Mouse (Mus musculus): ENCODE results near the gene Rpl29.
A peak's percentile ranks its signal among the peaks of the same experiment; 100 is the strongest.

Gene Rpl29

DNA sequence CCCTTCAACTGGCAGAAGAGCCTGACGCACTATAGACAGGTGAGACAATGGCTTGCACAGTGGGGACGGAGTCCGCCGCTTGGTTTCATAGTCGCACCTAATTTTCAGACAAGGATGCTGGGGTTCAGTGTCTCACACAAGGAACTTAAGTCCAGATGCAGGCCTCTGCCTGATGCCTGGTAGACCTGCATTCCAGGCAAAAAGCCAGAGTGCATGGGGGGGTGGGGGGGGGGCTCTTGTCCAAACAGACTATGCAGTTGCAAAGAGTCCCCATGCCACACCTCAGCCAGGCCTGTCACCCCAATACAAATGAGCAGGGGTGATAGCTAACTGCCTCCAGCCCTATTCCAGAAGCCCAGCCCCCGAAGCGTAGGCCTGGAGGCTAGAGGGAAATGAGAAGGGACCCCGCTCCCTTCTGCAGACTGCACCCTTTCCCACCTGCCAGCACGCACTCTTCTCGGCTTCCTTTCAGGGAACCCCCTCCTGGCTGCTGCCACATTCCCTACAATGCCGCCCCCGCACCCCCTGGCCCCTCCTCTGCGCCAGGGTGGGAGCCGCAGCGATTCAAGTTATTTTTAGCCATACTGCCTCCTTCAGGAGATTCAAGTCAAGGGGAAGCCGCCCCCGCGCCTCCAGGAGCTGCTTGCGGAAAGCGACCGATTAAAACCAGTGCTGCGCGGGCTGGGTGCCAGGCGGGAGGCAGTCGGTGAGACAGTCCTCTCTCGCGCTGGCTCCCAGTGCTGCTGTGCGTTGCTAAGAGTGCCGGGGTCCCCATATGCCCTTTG lies 11.2 kb upstream of the Rpl29 start:
- no peak for DNase-seq (ENCODE audit: low spot score)

DNA sequence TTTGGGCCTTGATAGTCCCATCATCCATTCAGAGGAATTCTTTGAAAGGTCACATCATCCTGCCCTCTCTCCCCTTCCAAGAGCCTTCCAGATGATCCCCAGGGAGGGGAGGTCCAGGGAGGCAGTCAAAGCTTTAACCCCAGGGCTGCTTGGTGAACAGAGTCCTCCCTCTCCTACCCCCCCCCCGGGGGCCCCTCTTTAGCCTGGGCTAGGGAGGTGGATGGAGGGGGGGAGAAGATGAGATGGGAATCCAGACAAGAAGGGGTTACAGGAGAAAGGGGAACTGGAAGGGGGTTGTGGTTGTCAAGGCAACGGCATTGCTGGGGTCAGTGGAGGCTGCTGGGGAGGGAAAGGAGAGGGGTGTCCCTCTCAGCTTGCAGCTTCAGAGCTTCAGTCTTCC lies 8.6 kb upstream of the Rpl29 start:
- no peak for DNase-seq (ENCODE audit: low spot score)

DNA sequence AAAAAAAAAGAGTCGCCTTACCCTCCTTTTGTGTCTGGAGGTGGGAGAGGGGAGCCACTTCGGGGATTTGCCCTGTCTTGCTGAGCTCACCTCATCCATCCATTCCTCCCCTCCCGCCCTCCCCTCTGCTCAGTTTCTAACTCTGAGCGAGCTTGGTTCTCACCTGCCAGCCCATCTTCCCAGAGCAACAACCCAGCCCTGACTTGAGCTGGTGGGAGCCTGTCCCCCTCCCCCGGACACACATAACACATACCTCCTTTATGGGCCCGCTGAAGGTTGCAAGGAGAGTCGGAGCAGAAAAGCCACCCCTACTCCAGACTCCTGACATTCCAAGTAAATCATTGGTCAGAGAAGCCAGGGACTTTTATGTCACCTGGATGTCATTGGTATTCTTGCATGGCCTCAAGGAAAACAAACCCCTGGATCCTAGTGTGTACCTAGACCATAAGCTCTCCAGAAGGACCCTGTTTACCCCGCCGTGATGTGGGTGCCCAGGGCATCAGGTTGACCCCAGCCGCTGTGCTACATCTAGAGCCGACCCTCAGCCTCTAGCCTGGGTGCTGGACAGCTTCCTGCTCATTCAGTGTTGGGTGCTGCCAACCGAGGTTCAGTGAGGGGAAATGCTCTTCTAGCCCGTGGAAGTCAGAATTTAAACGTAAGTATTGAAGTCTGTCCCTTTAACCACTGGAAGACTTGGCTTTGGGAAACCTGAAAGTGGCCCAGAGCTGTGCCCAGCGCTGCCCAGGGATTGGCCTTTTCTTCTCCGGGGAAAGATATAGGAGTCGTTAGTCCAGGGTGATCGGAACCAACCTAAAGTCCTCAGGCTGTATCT lies 8.0 kb upstream of the Rpl29 start:
- DNase-seq (ENCODE audit: low spot score), result no peak

DNA sequence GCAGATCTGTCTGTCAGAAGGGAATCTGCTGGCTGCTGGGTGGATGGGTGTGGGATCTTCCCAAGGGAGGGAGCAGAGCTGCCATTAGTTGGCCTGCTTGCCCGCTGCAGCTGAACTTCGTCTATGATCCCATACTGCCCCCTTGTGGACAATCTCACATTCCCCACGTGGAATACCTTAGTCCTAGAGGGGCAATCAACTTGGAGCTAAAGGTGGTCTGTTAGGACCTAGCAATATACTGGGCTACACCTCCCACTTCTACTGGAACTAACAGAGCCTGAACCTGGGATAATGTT lies 7.4 kb upstream of the Rpl29 start:
- DNase-seq (ENCODE audit: low spot score), result peak; percentile 53

DNA sequence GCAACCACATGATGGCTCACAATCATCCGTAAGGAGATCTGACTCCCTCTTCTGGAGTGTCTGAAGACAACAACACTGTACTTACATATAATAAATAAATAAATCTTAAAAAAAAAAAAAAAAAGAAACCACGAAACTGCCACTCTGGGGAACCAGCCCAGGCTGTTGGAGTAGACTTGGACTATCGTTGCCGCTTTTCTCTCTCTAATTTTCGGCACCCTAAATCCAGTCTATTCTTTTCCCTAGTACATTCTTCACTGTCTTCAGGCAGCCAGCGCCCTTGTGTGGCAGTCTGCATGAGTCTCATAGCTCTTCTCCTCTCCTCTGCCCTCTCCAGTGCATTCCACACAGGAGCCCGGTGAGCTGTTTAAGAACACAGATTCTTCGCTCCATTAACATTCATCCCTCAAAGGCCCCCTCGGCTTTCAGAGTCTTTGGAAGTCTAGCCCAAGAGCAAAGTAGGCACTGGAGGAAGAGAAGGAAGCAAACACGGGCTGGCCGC lies 484 bp upstream of the Rpl29 start:
- no peak for DNase-seq (ENCODE audit: low spot score)

DNA sequence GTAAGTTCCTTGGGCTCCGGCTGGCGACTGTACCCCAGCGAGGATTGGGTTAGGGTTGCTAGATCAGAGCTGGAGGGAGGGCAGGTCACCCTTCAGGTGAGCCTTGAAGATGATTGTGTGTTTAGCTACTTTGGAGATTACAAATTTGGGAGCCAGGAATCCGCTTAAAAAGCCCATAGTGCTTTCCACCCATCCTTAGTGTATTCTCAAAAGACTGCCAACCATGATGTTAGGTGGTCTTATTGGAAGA lies 686 bp downstream of the Rpl29 start:
- DNase-seq (ENCODE audit: low spot score), result no peak

DNA sequence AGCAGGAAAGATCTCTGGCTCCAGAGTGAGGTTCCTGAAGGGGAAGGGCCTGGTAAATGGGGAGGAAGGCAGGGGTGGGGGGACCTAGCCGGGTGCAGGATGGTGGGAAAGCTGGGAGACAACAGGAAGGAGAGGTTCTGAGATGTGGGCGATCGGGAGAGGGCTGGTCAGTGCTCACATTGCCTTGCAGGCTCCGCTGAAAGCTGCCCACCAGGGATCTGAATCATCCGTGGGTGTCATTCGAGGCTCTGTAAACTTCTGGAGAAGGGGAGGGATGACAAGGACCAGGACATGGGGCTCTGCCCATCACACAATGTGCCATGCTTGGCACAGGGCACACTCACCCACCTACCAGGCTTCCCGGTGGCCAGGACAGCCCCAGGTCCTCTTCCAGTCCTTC lies 4.1 kb downstream of the Rpl29 start:
- no peak for DNase-seq (ENCODE audit: low spot score)

DNA sequence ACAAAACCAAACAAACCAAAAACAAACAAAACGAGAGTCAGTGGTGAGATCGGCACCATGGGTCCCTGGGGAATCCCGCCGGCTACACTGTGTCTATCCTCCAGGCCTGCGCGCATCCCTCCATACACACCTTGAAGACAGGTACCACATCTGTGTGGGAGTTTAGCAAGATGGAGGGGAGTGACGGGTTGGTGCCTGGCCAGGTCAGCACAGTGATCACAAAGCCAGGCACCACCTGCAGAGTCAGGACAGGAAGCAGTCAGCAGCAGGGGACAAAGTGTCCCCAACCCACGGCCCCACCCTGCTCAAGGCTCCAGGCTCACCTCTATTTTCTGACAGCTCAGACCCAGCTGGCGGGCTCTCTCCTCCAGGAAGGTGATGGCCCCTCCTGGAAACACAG lies 7.3 kb downstream of the Rpl29 start:
- DNase-seq (ENCODE audit: low spot score), result no peak

DNA sequence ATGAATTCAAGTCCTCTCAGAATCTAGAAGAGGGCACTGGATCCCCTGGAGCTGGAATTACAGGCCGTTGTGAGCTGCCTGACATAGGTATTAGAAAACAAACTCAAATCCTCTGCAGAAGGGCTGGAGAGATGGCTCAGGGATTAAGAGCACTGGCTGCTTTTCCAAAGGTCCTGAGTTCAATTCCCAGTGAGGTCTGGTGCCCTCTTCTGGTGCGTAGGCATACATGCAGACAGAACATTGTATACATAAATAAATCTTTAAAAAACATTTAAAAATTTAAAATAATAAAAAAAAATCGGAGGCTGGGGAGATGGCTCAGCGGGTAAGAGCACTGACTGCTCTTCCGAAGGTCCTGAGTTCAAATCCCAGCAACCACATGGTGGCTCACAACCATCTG lies 13.4 kb downstream of the Rpl29 start:
- no peak for DNase-seq (ENCODE audit: low spot score)

DNA sequence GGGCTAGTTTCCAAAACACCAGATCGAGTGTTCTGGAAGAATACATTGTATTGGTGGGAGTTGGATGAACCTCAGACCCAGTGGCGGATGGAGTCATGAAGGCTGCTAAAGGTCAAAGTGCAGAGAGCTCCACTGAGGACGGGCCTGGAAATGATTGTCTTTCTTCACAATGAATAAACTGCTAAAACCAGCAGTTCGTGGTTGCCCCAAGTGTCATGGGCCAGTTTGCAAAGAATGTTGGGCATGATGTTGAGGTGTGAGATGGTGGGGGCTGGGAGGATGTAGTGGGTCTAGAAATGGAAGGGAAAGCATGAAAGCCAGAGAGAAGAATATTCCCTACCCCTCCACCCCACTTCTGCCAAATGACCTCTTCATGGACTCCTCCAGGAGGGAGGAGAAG lies 15.6 kb downstream of the Rpl29 start:
- DNase-seq (ENCODE audit: low spot score), result no peak

DNA sequence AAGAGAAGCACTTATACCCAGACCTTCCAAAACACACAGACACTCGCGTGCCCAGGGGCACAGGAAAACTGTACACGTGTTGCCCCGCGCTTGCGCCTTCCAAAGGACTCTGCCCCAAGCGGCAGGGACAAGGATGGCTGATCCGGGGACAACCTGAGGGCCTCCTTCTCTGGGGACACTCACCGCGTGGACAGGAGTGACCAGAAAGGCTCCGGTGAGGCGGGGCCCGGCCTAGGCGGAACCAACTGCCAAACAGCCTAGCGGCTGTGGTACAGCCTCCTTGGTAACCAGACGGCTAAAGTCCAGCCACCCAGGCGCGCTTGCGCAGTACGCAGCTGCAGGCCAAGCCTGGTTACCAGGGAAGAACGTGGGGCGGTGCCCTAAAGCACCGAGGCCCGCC lies 18.1 kb downstream of the Rpl29 start, which contains the start of the genes Abhd14b and Abhd14a:
Gene Abhd14b (plus strand): TSS at position 112 of the 400 bp plus-strand sequence.
Gene Abhd14a (minus strand): TSS at position 331 of the 400 bp plus-strand sequence.
- peak; percentile 48 for DNase-seq (ENCODE audit: low spot score)

DNA sequence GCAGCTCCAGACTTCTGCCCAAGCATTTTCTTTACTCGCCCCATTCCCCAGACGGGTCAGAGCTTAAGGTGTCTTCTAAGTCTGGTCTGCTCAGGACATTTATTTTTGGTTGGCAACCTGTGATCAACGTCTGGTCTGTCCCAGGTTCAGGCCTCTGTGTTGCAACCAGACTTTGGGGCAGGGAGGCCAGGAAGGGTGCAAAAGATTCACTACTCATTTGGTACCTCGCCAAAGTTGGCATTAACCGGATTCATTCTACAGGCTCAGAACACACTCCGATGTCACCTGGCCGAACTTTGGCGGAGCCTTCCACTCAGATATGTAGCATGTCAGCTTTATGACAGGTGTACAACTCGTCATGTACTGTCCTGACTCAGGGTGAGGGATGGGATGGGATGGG lies 18.7 kb downstream of the Rpl29 start:
- no peak for DNase-seq (ENCODE audit: low spot score)

DNA sequence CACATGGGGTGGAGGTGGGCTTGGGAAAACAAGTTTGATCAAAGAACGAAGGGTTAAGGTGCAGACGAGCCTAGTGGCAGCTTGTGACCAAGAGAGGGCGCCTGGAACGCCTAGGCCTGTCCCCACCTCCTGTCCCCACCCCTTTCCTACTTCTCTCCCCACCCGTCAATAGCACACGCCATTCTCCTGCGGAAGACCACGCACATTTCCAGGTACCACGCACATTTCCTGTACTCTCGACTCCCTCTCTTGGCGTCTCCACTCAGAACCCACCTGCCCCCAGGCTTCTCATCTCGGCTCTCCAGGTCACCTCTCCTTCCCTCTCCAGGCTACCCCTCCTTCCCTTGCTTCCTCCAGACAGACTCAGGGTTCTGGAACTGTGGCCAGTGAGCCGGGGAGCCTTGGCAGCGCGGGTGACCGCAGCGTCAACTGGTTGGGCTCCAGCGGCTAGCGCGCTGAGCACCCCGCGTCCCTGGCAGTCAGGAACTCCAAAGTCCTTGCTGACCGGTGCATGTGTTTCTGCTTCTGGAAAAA lies 19.3 kb downstream of the Rpl29 start:
- DNase-seq (ENCODE audit: low spot score), result no peak

DNA sequence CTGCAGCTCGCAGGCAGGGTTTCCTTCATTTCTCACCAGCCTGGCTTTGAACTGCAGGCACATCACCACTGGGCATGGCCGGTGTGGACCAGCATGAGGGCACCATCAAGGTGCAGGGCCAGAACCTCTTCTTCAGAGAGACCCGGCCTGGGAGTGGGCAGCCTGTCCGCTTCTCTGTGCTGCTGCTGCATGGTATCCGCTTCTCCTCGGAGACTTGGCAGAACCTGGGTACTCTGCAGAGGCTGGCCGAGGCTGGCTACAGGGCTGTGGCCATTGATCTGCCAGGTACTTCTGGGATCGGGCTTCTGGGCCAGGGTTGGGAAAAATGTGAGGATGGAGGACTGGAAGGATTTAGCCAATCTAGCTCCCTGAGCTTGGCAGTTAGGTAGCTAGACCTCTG lies 20.7 kb downstream of the Rpl29 start:
- DNase-seq (ENCODE audit: low spot score), result no peak

DNA sequence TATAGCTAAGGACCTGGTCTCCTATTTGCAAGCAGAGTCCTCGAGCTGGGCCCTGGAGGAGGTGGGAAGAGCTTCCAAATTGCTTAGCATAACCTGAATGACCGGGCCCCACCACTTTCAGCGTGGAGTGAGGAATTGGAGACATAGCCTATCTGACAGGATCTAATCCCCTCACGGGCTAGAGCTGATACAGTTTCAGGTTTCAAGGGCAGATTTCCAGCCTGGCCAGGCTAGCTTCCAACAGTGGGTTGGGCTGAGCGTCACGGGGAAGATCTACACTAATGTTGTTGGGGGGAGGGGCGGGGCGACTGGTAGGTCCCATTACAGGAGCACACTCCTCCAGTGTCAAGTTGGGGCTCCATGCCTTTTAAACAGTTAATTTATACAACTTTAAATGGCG lies 21.4 kb downstream of the Rpl29 start:
- DNase-seq (ENCODE audit: low spot score), result no peak

DNA sequence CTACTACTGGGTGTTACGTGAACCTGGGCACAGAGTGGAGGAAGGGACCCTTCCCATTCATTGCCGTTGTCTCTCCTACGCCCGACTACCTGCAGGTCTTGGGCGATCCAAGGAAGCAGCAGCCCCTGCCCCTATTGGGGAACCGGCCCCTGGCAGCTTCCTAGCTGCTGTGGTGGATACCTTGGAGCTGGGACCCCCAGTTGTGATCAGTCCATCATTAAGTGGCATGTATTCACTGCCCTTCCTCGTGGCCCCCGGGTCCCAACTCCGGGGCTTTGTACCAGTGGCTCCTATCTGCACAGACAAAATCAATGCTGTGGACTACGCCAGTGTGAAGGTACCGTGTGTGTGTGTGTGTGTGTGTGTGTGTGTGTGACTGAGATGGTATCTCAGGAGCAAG lies 22.0 kb downstream of the Rpl29 start:
- DNase-seq (ENCODE audit: low spot score), result no peak

DNA sequence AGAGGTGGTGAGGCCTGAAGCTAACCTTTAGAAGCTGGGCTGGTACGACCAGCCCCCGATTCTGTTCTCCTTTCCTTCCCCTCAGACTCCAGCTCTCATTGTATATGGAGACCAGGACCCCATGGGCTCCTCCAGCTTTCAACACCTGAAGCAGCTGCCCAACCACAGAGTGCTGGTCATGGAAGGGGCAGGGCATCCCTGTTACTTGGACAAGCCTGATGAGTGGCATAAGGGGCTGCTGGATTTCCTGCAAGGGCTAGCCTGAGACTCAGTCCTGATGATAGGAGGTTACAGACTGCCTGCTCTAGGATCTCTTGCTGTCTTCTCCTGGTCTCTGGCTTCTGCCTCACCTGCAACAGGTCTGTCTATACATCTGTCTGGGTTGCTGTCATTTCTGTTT lies 22.6 kb downstream of the Rpl29 start:
- no peak for DNase-seq (ENCODE audit: low spot score)

DNA sequence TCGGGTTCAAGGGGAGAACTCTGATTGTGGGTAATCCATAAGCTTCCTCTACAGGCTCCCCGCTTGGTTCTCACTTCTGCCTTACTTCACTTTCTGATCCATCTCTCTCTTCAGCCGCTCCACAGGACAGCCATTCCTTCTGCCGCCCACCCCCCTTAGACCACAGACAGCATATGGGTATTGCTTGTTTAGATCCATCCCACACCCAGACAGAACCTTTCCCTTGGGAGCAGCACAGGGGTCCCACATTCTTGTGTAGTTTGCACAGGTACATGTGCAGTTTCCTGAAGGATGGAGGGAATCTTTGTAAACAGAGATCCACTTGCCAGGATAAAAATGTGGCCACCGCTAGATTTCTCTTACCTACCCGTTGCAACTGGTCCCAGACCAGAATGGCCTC lies 23.1 kb downstream of the Rpl29 start:
- no peak for DNase-seq (ENCODE audit: low spot score)

DNA sequence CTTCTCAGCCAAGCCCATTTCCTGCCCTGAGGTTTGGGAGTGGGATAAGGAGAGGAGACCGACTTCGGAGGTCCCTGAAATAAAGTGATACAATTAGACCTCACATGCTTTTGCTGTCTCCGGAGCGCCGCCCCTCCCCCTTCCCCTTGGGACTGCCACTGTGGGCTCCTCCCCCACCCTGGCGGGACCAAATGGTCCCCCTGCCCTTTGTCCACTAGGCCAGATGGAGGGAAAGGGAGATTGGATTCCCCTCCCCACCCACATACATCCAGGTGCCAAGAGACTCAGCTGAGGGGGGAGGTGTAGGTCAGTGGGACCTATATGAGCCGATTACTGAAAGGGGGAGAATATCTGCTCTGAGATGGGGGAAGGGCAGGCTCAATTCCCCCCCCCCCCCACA lies 23.6 kb downstream of the Rpl29 start:
- DNase-seq (ENCODE audit: low spot score), result no peak

DNA sequence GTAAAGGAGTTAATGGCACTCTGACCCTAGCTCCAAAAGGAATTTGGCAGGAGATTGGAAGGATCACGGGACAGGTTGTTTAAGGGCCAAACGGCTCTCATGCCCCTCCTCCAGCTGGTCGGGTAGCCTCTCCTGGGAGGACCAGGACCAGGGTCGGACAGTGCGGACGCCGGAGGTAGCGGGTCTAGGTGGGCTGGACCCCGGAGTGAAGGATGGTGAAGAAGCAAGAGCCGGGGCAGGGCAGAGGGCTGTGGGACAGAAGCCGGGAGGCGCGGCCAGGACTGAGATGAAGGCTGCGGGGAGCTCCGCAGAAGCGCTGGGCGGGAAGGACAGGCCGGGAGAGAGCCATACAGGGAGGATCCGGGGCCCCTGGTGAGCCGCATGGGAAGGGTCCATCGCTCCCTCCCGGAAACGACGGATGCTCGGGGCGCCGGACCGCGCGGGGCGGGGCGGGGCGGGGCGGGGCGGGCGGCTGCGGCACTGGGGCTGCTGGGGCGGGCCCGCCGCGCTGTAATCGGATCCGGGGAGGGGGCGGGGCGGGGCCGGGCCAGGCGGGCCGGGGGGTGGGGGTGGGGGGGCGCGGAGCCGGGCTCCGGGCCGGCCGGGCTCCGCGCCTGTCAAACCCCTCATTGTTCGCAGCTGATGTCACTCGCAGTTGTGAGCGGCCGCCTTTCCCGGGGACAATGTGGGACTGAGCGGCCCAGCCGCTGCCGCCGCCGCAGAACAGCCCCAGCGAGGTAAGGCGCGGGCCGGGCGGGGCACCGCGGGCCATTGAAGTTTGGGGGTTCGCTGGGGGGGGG lies 24.2 kb downstream of the Rpl29 start, which contains the start of gene Pcbp4:
Gene Pcbp4 (plus strand): TSS at position 21 of the 800 bp plus-strand sequence.
- DNase-seq (ENCODE audit: low spot score), result no peak

DNA sequence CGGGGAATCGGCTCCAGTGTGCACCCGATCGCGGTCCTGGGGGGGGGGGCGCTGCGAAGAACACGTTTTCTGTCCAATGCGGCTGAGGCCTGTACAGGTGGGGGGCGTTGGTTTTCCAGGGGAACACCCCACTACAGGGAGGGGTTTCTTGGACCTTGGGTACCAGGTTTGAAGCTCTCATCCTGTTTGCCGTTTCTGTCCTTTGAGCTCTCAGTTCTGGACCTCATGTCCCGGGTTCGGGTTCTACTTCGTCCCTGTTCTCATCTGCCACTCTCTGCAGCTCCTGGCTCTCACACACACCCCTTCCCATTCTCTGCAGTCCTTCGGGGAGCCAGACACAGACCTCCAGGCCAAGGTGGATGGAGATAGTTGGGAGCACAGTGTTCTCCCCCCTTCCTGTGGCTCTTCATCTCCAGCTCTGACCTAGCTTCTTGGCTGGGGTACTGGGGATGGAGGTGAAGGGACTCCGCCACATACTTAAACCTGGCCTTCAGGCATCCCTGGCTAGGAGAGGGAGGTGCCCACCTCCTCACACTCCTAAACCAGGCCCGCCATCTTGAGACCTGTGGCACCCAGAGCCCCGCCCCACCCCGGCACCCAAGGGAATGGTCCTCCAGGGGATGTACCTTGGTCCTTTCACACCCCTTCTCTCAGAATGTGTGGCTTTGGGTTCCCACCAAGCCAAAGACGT lies 25.0 kb downstream of the Rpl29 start:
- no peak for DNase-seq (ENCODE audit: low spot score)
